10 mouse cellular contexts compared by ENCODE assay signal in genomic region chr2:93142616-93143015, GRCm38 (mm10). TPM values are rescaled to one million over a fixed set of nuclear protein-coding genes. Genes with fewer than 3 reads are reported as not detected.
DNase-seq lines count a peak whose midpoint lies in the region; ATAC-seq lines count a peak whose summit lies in the region.
"Had no signal": no experiment of that assay in that cellular context is flagged by ENCODE, and none has a peak within 500 bp of the region (broad histone marks: within the 10 kb centered on the region; RNA-seq: fewer than 3 reads in every experiment).

No protein-coding gene starts in this region.

- no peak overlapping the region for H3K4me2 ChIP-seq in kidney, embryonic 15.5 days
- H3K4me2 ChIP-seq: liver, embryonic 13.5 days had no signal

- no peak overlapping the region for H3K4me3 ChIP-seq in kidney, embryonic 15.5 days (replicated peaks)
- H3K4me3 ChIP-seq: erythroblast, embryonic 14.5 days; liver, embryonic 13.5 days had no signal

- H3K27me3 ChIP-seq in kidney, embryonic 15.5 days, result no peaks in the 10 kb centered on the region; the same call in 1 of the 2 replicates
- H3K27me3 ChIP-seq: liver, embryonic 13.5 days had no signal

- DNase-seq in cerebellum, adult 9-11 months, result no peak
- DNase-seq in retina, postnatal 1 day, result peak; percentile 59
- no peak for DNase-seq in retina, embryonic 14.5 days (ENCODE audit: low spot score)
- no peak for DNase-seq in embryo, embryonic 10 days (ENCODE audit: low spot score)
- no peak for DNase-seq in left cerebral cortex, adult 11 months (ENCODE audit: low spot score)
- DNase-seq in right cerebral cortex, postnatal 36 days (ENCODE audit: low spot score in 2 of 2), result no peak
- DNase-seq: liver, embryonic 13.5 days had no signal

- ATAC-seq in cerebellum, adult (ENCODE audit: insufficient number of reproducible peaks, low FRiP score, low TSS enrichment), result 0 out of 2 replicates have a peak, but pooled peaks have one; percentile 31
- ATAC-seq in kidney, embryonic 15.5 days (replicated peaks; ENCODE audit: low FRiP score), result no peak

- H3K36me3 ChIP-seq in kidney, embryonic 15.5 days, result no peaks in the 10 kb centered on the region
- H3K36me3 ChIP-seq: liver, embryonic 13.5 days had no signal

- 0 out of 2 replicates have a peak overlapping the region, but pooled peaks have one; percentile 2 for H3K27ac ChIP-seq in kidney, embryonic 15.5 days
- H3K27ac ChIP-seq: liver, embryonic 13.5 days had no signal

- H3K9ac ChIP-seq in kidney, embryonic 15.5 days, result no peak overlapping the region
- H3K9ac ChIP-seq: liver, embryonic 13.5 days had no signal

- H3K9me3 ChIP-seq in kidney, embryonic 15.5 days (replicated peaks), result no peaks in the 10 kb centered on the region
- H3K9me3 ChIP-seq: liver, embryonic 13.5 days had no signal

- H3K4me1 ChIP-seq in kidney, embryonic 15.5 days, result 0 out of 2 replicates have a peak, but pooled peaks cover 6% of the 10 kb centered on the region
- H3K4me1 ChIP-seq: liver, embryonic 13.5 days had no signal

- 36% methylated on average over 7 of the region's 7 CpGs for WGBS in kidney, embryonic 15.5 days

RNA-seq across cellular contexts. Expression of gene Trp53i11, which starts 44.7 kb away (rescaled TPM):
- polyA plus RNA-seq in kidney, embryonic 15.5 days (2015; fragmentation: Nextera tagmentation; extraction: Ambion mirVana), result 36.1 and 42.1 TPM in 2 replicates
